Mouse (Mus musculus) gastrocnemius, adult 18-20 months (tissue): ENCODE data around the gene Hist1h2bh. TPM values are rescaled to one million over a fixed set of nuclear protein-coding genes. Genes with fewer than 3 reads are reported as not detected.
A peak's percentile ranks its signal among the peaks of the same experiment; 100 is the strongest.

Experiments used
- DNase-seq: peaks from one replicate; pipeline ENCODE4 v3.0.0; 2021; ENCODE audit warnings: low spot score
- microRNA-seq: library from miRNA; unstranded; fragments of <30 nt; microRNA quantifications from one replicate; pipeline ENCODE4 v1.2.0, GENCODE M21; 2021
- total RNA-seq, 2 experiments: library from RNA; stranded (reverse); gene quantifications; 2 replicates each; pipeline ENCODE4 v1.2.3; 2021

Gene Hist1h2bh
- total RNA-seq, 2 experiments from 2014 or later = 1.0 to 1.1 TPM

DNA sequence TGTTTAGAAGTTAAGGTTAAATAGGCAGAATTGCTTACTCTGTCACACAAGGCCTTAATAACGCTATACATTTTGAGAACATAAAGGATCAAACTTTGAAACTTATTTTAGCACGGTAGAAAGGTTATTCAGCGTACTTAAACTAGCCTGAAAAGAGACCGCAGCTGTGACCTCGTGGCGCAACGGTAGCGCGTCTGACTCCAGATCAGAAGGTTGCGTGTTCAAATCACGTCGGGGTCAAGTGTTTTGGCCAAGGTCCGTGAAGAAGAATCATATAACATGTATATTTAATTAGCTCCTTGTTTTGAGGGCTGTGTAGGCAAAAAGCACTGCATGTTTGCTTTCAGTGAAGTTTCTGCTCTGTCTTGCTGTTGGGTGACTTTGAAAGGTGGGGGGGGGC, 36.8 kb downstream of the Hist1h2bh start:
- DNase-seq = no peak

DNA sequence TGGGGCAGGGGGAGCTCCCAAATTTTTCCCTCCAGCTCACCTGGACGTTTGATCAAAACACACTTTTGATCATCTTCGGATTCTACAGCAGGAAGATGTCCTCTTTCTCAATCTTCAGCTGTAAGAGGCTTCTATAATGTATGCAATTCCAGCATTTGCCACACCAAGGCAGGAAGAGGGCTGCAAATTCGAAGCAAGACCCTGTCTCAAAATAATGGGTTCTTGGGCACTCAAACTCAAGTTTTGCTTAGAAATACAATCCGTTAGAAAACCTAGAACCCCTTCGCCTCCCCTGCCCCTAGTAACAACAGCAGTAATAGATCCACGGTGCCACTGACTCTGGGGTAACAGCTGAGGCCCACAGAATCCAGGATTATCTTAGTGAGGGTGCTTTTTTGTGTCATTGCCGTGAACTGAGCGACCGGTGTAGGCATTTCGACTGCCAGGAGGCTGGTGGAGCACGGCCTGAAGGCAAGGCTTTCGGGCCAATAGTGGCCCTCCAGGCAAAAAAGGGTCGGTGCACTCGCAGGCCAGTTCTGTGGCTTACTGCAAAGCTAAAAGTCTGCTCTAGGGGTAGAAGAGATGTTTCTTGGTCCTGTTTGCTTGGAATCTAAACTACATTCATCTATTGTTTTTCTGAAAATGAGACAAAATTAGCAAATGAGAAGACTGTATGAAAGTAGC, 37.4 kb downstream of the Hist1h2bh start:
- DNase-seq = no peak

DNA sequence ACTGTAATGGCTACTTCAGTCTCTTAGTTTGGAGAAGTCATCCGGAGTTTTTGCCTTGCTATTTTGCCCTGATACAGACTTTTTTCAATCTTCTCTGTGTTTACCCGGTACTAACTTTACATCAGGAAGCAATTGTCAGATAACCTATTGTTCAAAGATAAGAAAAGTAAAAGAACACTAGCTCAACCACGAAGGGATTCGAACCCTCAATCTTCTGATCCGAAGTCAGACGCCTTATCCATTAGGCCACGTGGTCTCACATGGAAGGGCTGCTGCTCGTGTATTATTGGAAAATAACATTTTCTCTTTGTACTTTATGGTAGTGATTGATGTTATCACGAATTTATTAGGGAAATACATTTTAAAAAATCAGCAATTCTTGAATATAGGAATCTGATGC, 39.4 kb downstream of the Hist1h2bh start:
- peak; percentile 40 for DNase-seq

DNA sequence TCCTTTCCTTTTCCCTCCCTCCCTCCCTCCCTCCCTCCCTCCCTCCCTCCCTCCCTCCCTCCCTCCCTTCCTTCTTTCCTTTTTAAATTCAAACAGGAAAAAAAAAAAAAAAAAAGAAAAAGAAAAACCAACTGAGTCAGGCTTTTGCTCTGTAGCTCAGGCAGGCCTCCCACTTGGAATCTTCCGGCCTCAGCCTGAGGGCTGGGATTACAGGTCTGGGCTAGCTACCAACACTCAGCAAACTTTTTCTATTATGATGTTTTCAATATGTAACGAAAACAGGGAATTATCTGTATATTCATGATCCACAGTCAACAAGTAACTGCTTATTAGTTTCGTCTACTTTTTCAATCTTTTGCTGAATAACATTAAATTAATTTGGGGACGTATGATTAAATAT, 40.3 kb downstream of the Hist1h2bh start:
- no peak for DNase-seq

DNA sequence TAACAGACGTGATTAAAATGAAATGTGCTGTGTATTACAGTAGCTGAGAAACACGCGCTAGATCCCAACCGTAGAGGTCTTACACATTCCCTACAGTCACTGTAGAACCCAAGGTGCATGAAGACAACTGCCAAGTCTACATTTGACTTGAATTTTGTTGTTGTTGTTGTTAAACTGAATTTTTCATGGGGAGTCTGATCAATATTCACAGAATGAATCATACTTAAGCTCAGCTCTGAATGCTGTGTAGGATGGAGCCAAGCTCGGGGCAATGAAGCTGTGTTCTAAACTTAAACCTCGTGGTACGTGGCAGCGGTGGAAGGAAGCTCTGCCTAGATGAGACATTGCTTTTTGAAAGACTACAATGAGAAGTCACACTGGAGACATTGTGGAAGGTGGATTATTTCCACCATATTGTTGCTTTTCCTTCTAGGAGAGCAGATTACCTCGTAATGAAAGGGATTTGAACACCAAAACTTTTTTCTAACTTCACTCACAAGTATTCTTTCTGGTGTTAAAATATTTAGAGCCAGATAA, 41.1 kb downstream of the Hist1h2bh start:
- no peak for DNase-seq

DNA sequence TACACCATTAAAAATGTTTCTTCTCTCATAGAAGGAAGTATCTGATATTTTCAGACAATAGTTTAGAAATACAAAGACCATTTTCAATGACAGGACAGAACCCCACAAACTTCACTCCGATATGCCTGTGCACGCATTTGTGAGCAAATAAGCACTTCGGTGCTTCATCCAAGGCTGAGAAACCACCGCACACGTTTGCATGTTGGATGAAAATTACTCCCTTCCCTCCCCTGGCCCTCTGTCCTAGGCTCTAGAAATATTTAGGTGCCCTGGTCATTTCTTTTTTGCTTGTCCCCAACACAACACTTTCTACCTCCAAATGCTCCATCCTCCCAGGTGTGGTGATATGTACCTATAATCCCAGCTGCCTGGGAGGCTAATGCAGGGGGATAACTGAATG, 41.7 kb downstream of the Hist1h2bh start:
- no peak for DNase-seq

DNA sequence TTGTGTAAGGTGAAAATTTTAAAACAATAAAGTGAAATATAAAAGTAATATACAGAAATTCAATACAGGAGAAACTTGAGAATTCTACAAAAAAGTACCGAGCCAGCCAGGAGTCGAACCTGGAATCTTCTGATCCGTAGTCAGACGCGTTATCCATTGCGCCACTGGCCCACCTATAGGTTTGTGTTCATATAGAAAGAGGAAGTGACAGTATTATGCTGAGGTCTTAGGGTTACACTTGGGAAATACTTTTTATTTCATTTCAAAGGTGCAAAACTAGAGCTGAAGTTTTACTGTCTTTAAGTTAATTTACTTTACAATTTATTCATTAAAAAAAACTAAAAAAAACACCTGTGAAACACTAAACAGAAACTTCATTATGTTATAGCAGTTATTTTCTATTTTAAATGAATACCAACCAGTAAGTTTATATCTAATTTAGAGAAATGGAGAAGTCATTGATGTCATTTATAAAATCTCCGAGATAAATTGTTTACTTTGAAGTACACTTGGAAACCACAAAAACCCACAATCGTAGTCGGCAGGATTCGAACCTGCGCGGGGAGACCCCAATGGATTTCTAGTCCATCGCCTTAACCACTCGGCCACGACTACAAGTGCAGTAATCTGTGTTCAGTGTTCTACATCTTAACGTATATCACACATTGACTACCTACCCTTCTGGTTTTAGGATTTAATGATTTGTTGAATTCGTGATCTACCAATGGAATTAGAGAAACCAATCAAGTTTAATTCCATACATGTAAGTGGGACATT, 42.6 kb downstream of the Hist1h2bh start:
- peak; percentile 20 for DNase-seq

DNA sequence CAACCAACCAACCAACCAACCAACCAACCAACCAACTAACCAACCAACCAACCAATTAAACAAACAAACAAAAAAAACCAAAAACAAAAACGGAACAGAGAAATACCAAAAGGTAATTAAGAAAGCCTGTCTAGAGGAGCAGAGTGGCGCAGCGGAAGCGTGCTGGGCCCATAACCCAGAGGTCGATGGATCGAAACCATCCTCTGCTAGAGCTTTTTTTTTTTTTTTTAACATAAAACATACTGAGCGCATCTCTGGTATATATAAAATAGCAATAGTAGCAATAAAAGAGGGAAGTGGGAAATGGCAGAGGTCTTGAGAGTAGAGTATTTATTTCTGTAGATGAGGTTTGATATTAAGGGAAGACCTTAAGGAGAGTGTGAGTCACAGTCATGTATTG, 43.2 kb downstream of the Hist1h2bh start:
- no peak for DNase-seq

DNA sequence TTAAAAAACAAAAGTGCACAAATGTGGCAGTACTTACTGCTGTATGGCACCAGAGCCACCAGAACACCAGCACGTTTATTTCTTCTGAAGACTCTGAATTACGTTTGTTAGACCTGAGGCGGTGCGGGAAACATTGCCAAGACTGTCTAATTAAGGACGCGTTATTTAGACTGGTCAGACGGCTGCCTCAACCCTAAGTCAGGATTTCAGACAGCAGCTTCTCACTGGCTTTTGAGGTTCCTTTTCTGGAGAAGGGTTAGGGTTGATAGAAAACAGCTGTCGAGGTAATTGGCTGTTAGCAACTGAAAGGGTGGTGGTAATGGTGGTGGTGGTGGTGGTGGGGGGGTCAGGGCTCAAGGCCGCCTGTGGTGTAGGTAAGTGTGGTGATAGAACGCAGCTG, 44.5 kb downstream of the Hist1h2bh start:
- DNase-seq = no peak

DNA sequence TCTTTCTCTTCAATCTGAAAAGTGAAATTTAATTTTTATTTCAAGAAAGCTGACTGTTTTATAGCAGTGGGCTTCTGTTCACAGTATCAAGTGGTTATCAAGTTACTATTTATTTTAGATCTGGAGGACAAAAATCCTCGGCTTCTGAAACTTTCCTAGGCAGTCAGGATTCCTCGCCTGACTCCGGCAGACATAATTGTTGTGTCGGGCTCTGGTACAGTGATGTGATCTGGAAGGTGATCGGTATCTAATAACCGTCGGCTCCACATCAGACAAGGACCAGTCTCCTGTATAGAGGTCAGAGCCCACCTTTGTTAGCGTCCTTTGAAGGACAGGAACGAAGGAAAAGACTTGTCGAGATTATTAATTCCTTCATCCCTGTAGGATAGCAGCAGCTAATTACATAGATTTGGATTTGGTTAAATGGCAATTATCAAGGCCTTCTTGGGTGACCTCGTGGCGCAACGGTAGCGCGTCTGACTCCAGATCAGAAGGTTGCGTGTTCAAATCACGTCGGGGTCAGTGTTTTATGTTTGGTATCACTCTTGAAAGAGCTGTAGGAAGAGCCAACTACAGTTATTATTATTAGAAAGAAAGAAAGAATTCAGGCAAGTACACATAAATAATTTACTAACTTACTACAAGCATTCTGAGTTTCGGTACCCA, 45.4 kb downstream of the Hist1h2bh start:
- DNase-seq = no peak

DNA sequence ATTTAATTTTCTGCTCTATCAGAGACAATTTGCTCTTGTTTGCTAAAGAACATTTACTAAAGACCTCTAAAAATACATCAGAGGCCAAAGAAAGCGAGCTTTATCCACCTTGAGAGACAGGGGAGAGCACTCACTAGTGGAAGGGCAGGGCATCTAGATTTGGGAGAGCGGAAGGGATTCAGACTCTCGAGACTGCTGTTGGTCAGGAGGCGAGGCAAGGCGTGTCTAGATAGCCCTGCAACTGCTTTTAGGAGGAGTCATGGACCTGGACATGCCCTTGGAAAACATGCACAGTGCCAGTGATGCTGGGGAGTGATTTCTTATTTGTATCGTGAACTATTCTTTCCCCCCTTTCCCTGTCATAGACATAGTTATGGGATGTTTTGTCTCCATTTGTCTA, 47.7 kb downstream of the Hist1h2bh start:
- DNase-seq = no peak

DNA sequence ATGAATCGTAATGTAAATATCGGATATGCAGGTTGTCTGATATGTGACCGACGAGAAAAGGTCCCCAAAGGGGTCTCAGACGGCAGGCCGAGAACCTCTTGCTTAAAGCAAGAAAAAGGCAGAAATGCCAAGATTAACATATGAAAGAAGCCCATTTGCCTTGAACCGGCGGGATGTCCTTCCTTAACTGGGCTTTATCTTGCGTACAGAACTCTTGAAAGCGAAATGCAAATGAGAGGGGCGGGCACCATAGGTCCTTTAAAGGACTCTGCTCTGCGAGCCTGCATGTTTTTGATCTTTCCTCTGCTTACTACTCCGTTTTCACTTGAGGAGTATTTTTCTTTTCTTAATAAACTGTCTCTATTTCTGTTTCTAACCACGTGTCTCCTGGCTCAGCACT, 51.2 kb downstream of the Hist1h2bh start:
- DNase-seq = no peak

Small RNAs within 50 kb of the gene (microRNA-seq; reads per million reads assigned to microRNA genes)
- gene Gm44297 = not detected
- gene Gm44359 = not detected
- not detected for gene Gm44394
- not detected for gene n-TStga1

Other genes starting within 250 kb of the Hist1h2bh start
- 10 to 100 TPM in 1 of 2 experiments, 1 to 10 TPM in 1; 9.9 to 11.7 TPM for gene Zfp322a, start 174.2 kb downstream of the Hist1h2bh start, total RNA-seq
- gene Abt1, start 119.5 kb downstream of the Hist1h2bh start, total RNA-seq = 1 to 10 TPM; 3.8 to 4.2 TPM
- gene Btn1a1, start 77.5 kb downstream of the Hist1h2bh start, total RNA-seq = not detected
- not detected for gene Btn2a2, start 54.5 kb downstream of the Hist1h2bh start, total RNA-seq
- 100 to 1,000 TPM; 149 to 163 TPM for gene Hist1h4h, start 12.3 kb downstream of the Hist1h2bh start, total RNA-seq
- 1 to 10 TPM in 1 of 2 experiments, under 1 TPM in 1; 0.73 to 1.9 TPM for gene Hist1h2af, start 9.5 kb downstream of the Hist1h2bh start, total RNA-seq
- under 1 TPM; 0.55 to 0.57 TPM for gene Hist1h3g, start 8.0 kb downstream of the Hist1h2bh start, total RNA-seq
- 1 to 10 TPM; 3.0 to 4.8 TPM for gene Hist1h3f, start 660 bp upstream of the Hist1h2bh start, total RNA-seq
- 10 to 100 TPM in 1 of 2 experiments, 1 to 10 TPM in 1; 8.3 to 12.3 TPM for gene Hist1h4f, start 8.3 kb upstream of the Hist1h2bh start, total RNA-seq
- under 1 TPM; 0.83 to 0.89 TPM for gene Hist1h1d, start 9.9 kb upstream of the Hist1h2bh start, total RNA-seq
- gene Hist1h3e, start 19.0 kb upstream of the Hist1h2bh start, total RNA-seq = 10 to 100 TPM; 11.6 to 12.3 TPM
- gene Hist1h2ae, start 27.8 kb upstream of the Hist1h2bh start, total RNA-seq = under 1 TPM; 0.41 to 0.85 TPM
- gene Hist1h2bg, start 28.0 kb upstream of the Hist1h2bh start, total RNA-seq = 1 to 10 TPM; 2.2 to 3.7 TPM
- 1 to 10 TPM; 1.3 to 5.3 TPM for gene Hist1h2bf, start 30.8 kb upstream of the Hist1h2bh start, total RNA-seq
- gene Hist1h2ad, start 31.0 kb upstream of the Hist1h2bh start, total RNA-seq = 1 to 10 TPM in 1 of 2 experiments, under 1 TPM in 1; 0.80 to 1.7 TPM
- gene Hist1h3d, start 32.4 kb upstream of the Hist1h2bh start, total RNA-seq = 1 to 10 TPM; 3.2 to 3.7 TPM
- gene Hist1h4d, start 38.2 kb upstream of the Hist1h2bh start, total RNA-seq = 10 to 100 TPM; 33.6 to 46.4 TPM
- 10 to 100 TPM; 13.2 to 15.7 TPM for gene Hist1h2be, start 77.7 kb upstream of the Hist1h2bh start, total RNA-seq
- 10 to 100 TPM; 31.1 to 41.1 TPM for gene Hist1h1e, start 79.2 kb upstream of the Hist1h2bh start, total RNA-seq
- 1 to 10 TPM in 1 of 2 experiments, under 1 TPM in 1; 0.68 to 1.3 TPM for gene Hist1h2ac, start 140.6 kb upstream of the Hist1h2bh start, total RNA-seq
- gene Hist1h2bc, start 140.8 kb upstream of the Hist1h2bh start, total RNA-seq = 10 to 100 TPM; 66.4 to 69.8 TPM
- gene Hist1h1t, start 152.4 kb upstream of the Hist1h2bh start, total RNA-seq = not detected
- 10 to 100 TPM; 57.1 to 66.2 TPM for gene Hist1h4c, start 155.1 kb upstream of the Hist1h2bh start, total RNA-seq
- gene Hfe, start 167.5 kb upstream of the Hist1h2bh start, total RNA-seq = 10 to 100 TPM; 25.6 to 25.7 TPM
- gene Hist1h1c, start 195.4 kb upstream of the Hist1h2bh start, total RNA-seq = 100 to 1,000 TPM; 157 to 219 TPM
- gene Hist1h3c, start 202.2 kb upstream of the Hist1h2bh start, total RNA-seq = not detected
- gene Hist1h2bb, start 203.3 kb upstream of the Hist1h2bh start, total RNA-seq = 1 to 10 TPM; 1.3 to 1.4 TPM
- gene Hist1h2ab, start 207.7 kb upstream of the Hist1h2bh start, total RNA-seq = under 1 TPM in 1 of 2 experiments, not detected in 1; 0.82 TPM
- gene Hist1h3b, start 208.9 kb upstream of the Hist1h2bh start, total RNA-seq = 1 to 10 TPM in 1 of 2 experiments, not detected in 1; 1.3 TPM
- 1 to 10 TPM; 1.6 to 1.9 TPM for gene Hist1h4b, start 213.6 kb upstream of the Hist1h2bh start, total RNA-seq
- gene Hist1h4a, start 217.8 kb upstream of the Hist1h2bh start, total RNA-seq = 1 to 10 TPM in 1 of 2 experiments, under 1 TPM in 1; 0.89 to 2.8 TPM
- gene Hist1h3a, start 219.0 kb upstream of the Hist1h2bh start, total RNA-seq = 1 to 10 TPM; 5.1 to 5.3 TPM
- under 1 TPM; 0.66 to 0.76 TPM for gene Hist1h1a, start 220.3 kb upstream of the Hist1h2bh start, total RNA-seq
- not detected for gene Trim38, start 226.5 kb upstream of the Hist1h2bh start, total RNA-seq